Mouse (Mus musculus) adrenal gland, adult 2 months (tissue): ENCODE data around the gene Irf6. TPM values are rescaled to one million over a fixed set of nuclear protein-coding genes. Genes with fewer than 3 reads are reported as not detected.
A peak's percentile ranks its signal among the peaks of the same experiment; 100 is the strongest.

Experiments used
- DNase-seq: peaks from one replicate; pipeline ENCODE4 v3.0.0; 2021
- polyA plus RNA-seq: library from polyadenylated mRNA; depleted of rRNA; stranded (reverse); fragments of >200 nt; gene quantifications from 2 replicates; pipeline ENCODE4 v1.2.3, GENCODE M21; 2012; rRNA removed
- total RNA-seq, 2 experiments: library from RNA; stranded (reverse); gene quantifications; 2 replicates each; pipeline ENCODE4 v1.2.3; 2021

The Irf6 gene
- total and polyA plus RNA-seq, 3 experiments = 0.31 to 0.51 (median 0.49) TPM

GRCm38 (mm10) chr1:193200640-193201382 lies 47.9 kb downstream of the Irf6 start:
- no peak for DNase-seq

GRCm38 (mm10) chr1:193201383-193201778 lies 48.5 kb downstream of the Irf6 start, which contains the start of gene Traf3ip3:
Traf3ip3 (minus strand) TSS chr1:193201703.
- DNase-seq = peak; percentile 12

GRCm38 (mm10) chr1:193203821-193204220 lies 50.9 kb downstream of the Irf6 start:
- no peak for DNase-seq

GRCm38 (mm10) chr1:193205431-193205830 lies 52.5 kb downstream of the Irf6 start:
- DNase-seq = no peak

- DNase-seq = no peak
Observed at GRCm38 (mm10) chr1:193207503-193207902, 54.6 kb downstream of the Irf6 start, which contains the start of gene Lamb3. Lamb3 (plus strand) TSS chr1:193207699.

- peak; percentile 32 for DNase-seq
Observed at GRCm38 (mm10) chr1:193208178-193208577, 55.3 kb downstream of the Irf6 start.

- DNase-seq = peak; percentile 40
Observed at GRCm38 (mm10) chr1:193211371-193211770, 58.5 kb downstream of the Irf6 start.

GRCm38 (mm10) chr1:193214053-193214452 lies 61.1 kb downstream of the Irf6 start:
- DNase-seq = no peak

- no peak for DNase-seq
Observed at GRCm38 (mm10) chr1:193216000-193216399, 63.1 kb downstream of the Irf6 start.

- DNase-seq = no peak
Observed at GRCm38 (mm10) chr1:193220408-193220807, 67.5 kb downstream of the Irf6 start.

Other genes with a start within 250 kb of the Irf6 start
- 1 to 10 TPM; 8.3 to 8.7 TPM for gene Syt14, start 117.3 kb upstream of the Irf6 start, total RNA-seq
- gene Syt14, start 117.3 kb upstream of the Irf6 start, polyA plus RNA-seq = 0.93 and 1.4 TPM in 2 replicates
- 10 to 100 TPM; 11.1 to 19.0 TPM for gene Diexf, start 22.8 kb upstream of the Irf6 start, total RNA-seq
- gene Diexf, start 22.8 kb upstream of the Irf6 start, polyA plus RNA-seq = 10.6 and 12.9 TPM in 2 replicates
- gene A130010J15Rik, start 14.9 kb downstream of the Irf6 start, total RNA-seq = 1 to 10 TPM; 1.4 to 3.2 TPM
- 1.8 and 2.1 TPM in 2 replicates for gene A130010J15Rik, start 14.9 kb downstream of the Irf6 start, polyA plus RNA-seq
- 1 to 10 TPM; 1.1 to 3.3 TPM for gene Traf3ip3, start 48.6 kb downstream of the Irf6 start, total RNA-seq
- 0.15 and 0.75 TPM in 2 replicates for gene Traf3ip3, start 48.6 kb downstream of the Irf6 start, polyA plus RNA-seq
- gene Lamb3, start 54.6 kb downstream of the Irf6 start, total RNA-seq = 1 to 10 TPM in 1 of 2 experiments, under 1 TPM in 1; 0.69 to 2.3 TPM
- 0.30 and 0.31 TPM in 2 replicates for gene Lamb3, start 54.6 kb downstream of the Irf6 start, polyA plus RNA-seq
- 100 to 1,000 TPM; 114 to 135 TPM for gene Hsd11b1, start 111.0 kb downstream of the Irf6 start, total RNA-seq
- gene Hsd11b1, start 111.0 kb downstream of the Irf6 start, polyA plus RNA-seq = 56.4 and 56.8 TPM in 2 replicates
- gene G0s2, start 120.1 kb downstream of the Irf6 start, total RNA-seq = 100 to 1,000 TPM; 156 to 178 TPM
- 182 and 309 TPM in 2 replicates for gene G0s2, start 120.1 kb downstream of the Irf6 start, polyA plus RNA-seq
- gene Camk1g, start 217.2 kb downstream of the Irf6 start, total RNA-seq = not detected
- gene Camk1g, start 217.2 kb downstream of the Irf6 start, polyA plus RNA-seq = 0.29 and 0.42 TPM in 2 replicates